Mouse (Mus musculus): ENCODE data around the gene Cd6. TPM values are rescaled to one million over a fixed set of nuclear protein-coding genes. Genes with fewer than 3 reads are reported as not detected.

Gene Cd6
- polyA plus RNA-seq, 1 experiment from 2014 or later = not detected

- ATAC-seq (ENCODE audit: insufficient number of reproducible peaks, low FRiP score, low TSS enrichment, low read depth) = no peak
- Histone ChIP-seq H3K27me3 (no peaks in the 10 kb centered on the region), H3K4me2 (no peak overlapping the region), H3K9ac (no peak overlapping the region), H3K36me3 (no peaks in the 10 kb centered on the region), H3K27ac (no peak overlapping the region), H3K4me1 (no peaks in the 10 kb centered on the region), H3K9me3 (no peaks in the 10 kb centered on the region), H3K4me3 (no peak overlapping the region)
- 70% methylated on average over 11 of the region's 11 CpGs for WGBS
Measured at GRCm38 (mm10) chr19:10809428-10810175, 20.3 kb downstream of the Cd6 start.

GRCm38 (mm10) chr19:10808524-10809233 is 21.2 kb downstream of the Cd6 start:
- 87% methylated on average over 12 of the region's 12 CpGs for WGBS
- no peak overlapping the region for H3K27ac ChIP-seq
- no peaks in the 10 kb centered on the region for H3K36me3 ChIP-seq
- H3K27me3 ChIP-seq = no peaks in the 10 kb centered on the region
- H3K9ac ChIP-seq = no peak overlapping the region
- H3K4me2 ChIP-seq = no peak overlapping the region
- no peaks in the 10 kb centered on the region for H3K9me3 ChIP-seq
- no peak for ATAC-seq (ENCODE audit: insufficient number of reproducible peaks, low FRiP score, low TSS enrichment, low read depth)
- H3K4me3 ChIP-seq = no peak overlapping the region
- no peaks in the 10 kb centered on the region for H3K4me1 ChIP-seq

DNA sequence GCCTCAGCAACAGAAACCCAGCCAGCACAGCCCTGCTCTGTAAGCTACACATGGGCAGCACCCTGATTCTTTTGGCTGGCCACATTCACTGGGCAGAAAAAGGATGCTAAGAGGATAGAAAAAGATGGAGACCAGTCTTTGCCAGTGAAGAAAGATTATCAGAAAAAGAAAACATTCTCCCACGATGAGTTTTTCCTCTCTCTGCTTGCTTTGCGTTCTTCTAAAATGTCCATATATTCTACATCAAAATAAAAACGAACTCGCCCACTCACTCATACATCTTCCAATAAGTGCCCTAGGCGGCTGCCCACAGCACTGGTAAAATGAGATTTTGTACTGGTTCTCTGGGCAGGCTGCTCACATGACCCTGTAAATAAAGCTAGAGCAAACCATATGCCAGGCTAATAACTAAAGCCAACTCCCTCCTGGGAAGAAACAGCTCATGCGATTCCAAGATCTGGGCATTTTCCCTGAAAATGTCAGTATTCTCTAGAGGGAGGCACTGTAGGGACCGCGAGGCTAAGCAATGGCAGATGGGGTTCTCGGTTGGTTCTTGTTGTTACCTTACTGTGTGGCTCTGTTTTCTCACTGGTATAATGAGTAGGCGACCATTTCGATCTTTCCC is 24.1 kb downstream of the Cd6 start:
- WGBS = 83% methylated on average over 11 of the region's 11 CpGs
- no peak overlapping the region for H3K4me3 ChIP-seq
- no peak for ATAC-seq (ENCODE audit: insufficient number of reproducible peaks, low FRiP score, low TSS enrichment, low read depth)
- no peaks in the 10 kb centered on the region for H3K36me3 ChIP-seq
- no peak overlapping the region for H3K4me2 ChIP-seq
- H3K4me1 ChIP-seq = no peaks in the 10 kb centered on the region
- H3K27me3 ChIP-seq = no peaks in the 10 kb centered on the region
- no peaks in the 10 kb centered on the region for H3K9me3 ChIP-seq
- no peak overlapping the region for H3K27ac ChIP-seq
- H3K9ac ChIP-seq = no peak overlapping the region

- H3K36me3 ChIP-seq = no peaks in the 10 kb centered on the region
- H3K4me1 ChIP-seq = no peaks in the 10 kb centered on the region
- no peak overlapping the region for H3K9ac ChIP-seq
- 73% methylated on average over 2 of the region's 2 CpGs for WGBS
- H3K27ac ChIP-seq = no peak overlapping the region
- no peak overlapping the region for H3K4me2 ChIP-seq
- no peaks in the 10 kb centered on the region for H3K27me3 ChIP-seq
- no peak for ATAC-seq (ENCODE audit: insufficient number of reproducible peaks, low FRiP score, low TSS enrichment, low read depth)
- no peaks in the 10 kb centered on the region for H3K9me3 ChIP-seq
- no peak overlapping the region for H3K4me3 ChIP-seq
Measured at GRCm38 (mm10) chr19:10804850-10805660, 24.8 kb downstream of the Cd6 start.

GRCm38 (mm10) chr19:10803751-10804150 is 26.1 kb downstream of the Cd6 start:
- Histone ChIP-seq H3K4me3 (no peak overlapping the region), H3K4me1 (no peaks in the 10 kb centered on the region), H3K9me3 (no peaks in the 10 kb centered on the region), H3K27me3 (no peaks in the 10 kb centered on the region), H3K9ac (no peak overlapping the region), H3K4me2 (no peak overlapping the region), H3K27ac (no peak overlapping the region), H3K36me3 (no peaks in the 10 kb centered on the region)
- 70% methylated on average over 5 of the region's 5 CpGs for WGBS
- no peak for ATAC-seq (ENCODE audit: insufficient number of reproducible peaks, low FRiP score, low TSS enrichment, low read depth)

DNA sequence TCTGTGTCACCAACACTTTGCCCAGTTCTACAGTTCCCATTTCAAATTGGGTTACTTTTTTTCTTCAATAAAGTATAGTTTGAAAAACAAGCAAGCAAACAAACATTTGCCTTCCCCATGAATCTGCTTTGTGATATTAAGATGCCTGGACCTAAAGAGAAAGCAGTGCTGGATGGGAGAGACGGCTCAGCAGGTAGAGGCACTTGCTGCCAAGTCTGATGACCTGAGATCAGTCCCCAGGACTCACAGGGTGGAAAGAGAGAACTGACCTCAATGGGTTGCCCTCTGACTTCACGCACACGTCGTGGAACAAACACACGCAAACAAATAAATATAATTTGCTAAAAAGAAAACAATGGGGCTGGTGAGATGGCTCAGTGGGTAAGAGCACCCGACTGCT is 28.0 kb downstream of the Cd6 start:
- Histone ChIP-seq H3K4me1 (no peaks in the 10 kb centered on the region), H3K9ac (no peak overlapping the region), H3K36me3 (no peaks in the 10 kb centered on the region), H3K4me2 (no peak overlapping the region), H3K9me3 (no peaks in the 10 kb centered on the region), H3K27ac (no peak overlapping the region), H3K27me3 (no peaks in the 10 kb centered on the region), H3K4me3 (no peak overlapping the region)
- ATAC-seq (ENCODE audit: insufficient number of reproducible peaks, low FRiP score, low TSS enrichment, low read depth) = no peak
- WGBS = 88% methylated on average over 6 of the region's 6 CpGs

- H3K9me3 ChIP-seq = no peaks in the 10 kb centered on the region
- H3K4me3 ChIP-seq = no peak overlapping the region
- no peak overlapping the region for H3K27ac ChIP-seq
- H3K4me2 ChIP-seq = no peak overlapping the region
- 68% methylated on average over 6 of the region's 6 CpGs for WGBS
- H3K36me3 ChIP-seq = no peaks in the 10 kb centered on the region
- no peaks in the 10 kb centered on the region for H3K4me1 ChIP-seq
- H3K27me3 ChIP-seq = no peaks in the 10 kb centered on the region
- no peak overlapping the region for H3K9ac ChIP-seq
- ATAC-seq (ENCODE audit: insufficient number of reproducible peaks, low FRiP score, low TSS enrichment, low read depth) = no peak
Measured at GRCm38 (mm10) chr19:10801070-10801469, 28.8 kb downstream of the Cd6 start.

- no peaks in the 10 kb centered on the region for H3K9me3 ChIP-seq
- no peak for ATAC-seq (ENCODE audit: insufficient number of reproducible peaks, low FRiP score, low TSS enrichment, low read depth)
- 92% methylated on average over 17 of the region's 17 CpGs for WGBS
Measured at GRCm38 (mm10) chr19:10799155-10799554, 30.7 kb downstream of the Cd6 start.

DNA sequence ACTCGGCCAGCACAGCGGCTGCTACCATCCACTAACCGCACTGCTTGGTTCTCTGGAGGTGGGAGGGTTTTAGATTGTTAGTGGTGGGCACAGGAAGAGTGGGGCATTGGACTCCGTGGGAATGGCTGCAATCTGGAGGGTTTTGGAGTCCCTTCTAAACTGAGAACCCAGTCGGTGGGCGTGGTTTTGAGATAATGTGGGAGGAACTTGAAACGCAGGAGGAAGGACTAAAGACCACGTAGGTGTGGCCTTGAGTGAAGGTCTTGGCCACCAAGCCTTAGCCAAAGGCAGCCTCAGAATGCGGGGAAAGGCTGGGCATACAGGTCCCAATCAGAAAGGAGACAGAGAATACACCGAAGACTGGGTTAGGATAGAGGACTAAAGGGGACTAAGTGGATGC is 31.3 kb downstream of the Cd6 start:
- Histone ChIP-seq H3K4me1 (no peaks in the 10 kb centered on the region), H3K36me3 (no peaks in the 10 kb centered on the region), H3K9ac (no peak overlapping the region), H3K27me3 (no peaks in the 10 kb centered on the region), H3K4me2 (no peak overlapping the region), H3K4me3 (no peak overlapping the region), H3K27ac (no peak overlapping the region), H3K9me3 (no peaks in the 10 kb centered on the region)
- no peak for ATAC-seq (ENCODE audit: insufficient number of reproducible peaks, low FRiP score, low TSS enrichment, low read depth)
- 69% methylated on average over 10 of the region's 10 CpGs for WGBS

More at GRCm38 (mm10) chr19:10799155-10799554, 30.7 kb downstream of the Cd6 start:
- H3K9ac ChIP-seq = no peak overlapping the region
- H3K4me3 ChIP-seq = no peak overlapping the region
- H3K4me2 ChIP-seq = no peak overlapping the region
- H3K27me3 ChIP-seq = no peaks in the 10 kb centered on the region
- no peaks in the 10 kb centered on the region for H3K36me3 ChIP-seq
- no peaks in the 10 kb centered on the region for H3K4me1 ChIP-seq
- H3K27ac ChIP-seq = no peak overlapping the region

DNA sequence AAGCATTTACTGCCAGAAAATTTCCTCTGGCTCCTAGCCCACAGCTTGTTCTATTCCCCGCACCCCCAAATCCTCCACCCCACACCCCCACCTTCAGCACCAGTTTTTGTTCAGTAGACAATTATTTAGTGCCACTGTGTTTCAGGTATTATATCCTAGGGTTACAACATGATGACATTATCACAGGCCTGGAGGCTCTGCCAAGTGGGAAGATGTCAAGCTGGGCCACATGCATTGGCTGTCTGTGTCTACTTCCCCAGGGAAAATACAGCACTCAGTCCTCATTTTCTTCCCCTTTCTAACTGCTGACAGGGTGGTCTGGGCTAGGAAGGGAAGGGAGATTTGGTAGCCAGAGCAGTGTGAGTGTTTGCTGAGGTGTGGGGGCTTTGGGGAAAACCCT is 34.9 kb downstream of the Cd6 start:
- no peak overlapping the region for H3K9ac ChIP-seq
- H3K4me2 ChIP-seq = no peak overlapping the region
- WGBS = 64% methylated on average over 1 of the region's 1 CpGs
- H3K4me1 ChIP-seq = no peaks in the 10 kb centered on the region
- ATAC-seq (ENCODE audit: insufficient number of reproducible peaks, low FRiP score, low TSS enrichment, low read depth) = no peak
- no peaks in the 10 kb centered on the region for H3K9me3 ChIP-seq
- no peaks in the 10 kb centered on the region for H3K36me3 ChIP-seq
- no peaks in the 10 kb centered on the region for H3K27me3 ChIP-seq
- H3K27ac ChIP-seq = no peak overlapping the region
- no peak overlapping the region for H3K4me3 ChIP-seq

DNA sequence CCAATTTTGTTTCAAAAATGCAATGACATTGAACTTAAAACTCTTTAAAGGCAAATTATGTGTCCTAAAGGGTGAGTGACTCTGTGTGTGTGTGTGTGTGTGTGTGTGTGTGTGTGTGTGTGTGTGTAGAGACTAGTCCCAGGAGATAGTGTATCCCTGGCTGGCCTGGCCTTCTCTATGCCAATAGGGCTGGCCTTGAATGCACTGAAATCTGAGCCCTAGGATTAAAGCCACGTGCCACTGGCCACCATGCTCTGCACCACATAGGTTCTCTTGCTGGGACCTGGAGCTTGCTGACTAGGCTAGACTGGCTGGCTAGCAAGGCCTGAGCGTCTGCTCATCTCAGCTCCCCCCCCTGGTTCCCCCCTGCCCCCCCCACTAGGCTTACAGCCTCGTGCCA is 36.8 kb downstream of the Cd6 start:
- H3K4me2 ChIP-seq = no peak overlapping the region
- no peaks in the 10 kb centered on the region for H3K9me3 ChIP-seq
- ATAC-seq (ENCODE audit: insufficient number of reproducible peaks, low FRiP score, low TSS enrichment, low read depth) = no peak
- no peaks in the 10 kb centered on the region for H3K4me1 ChIP-seq
- no peak overlapping the region for H3K9ac ChIP-seq
- H3K27ac ChIP-seq = no peak overlapping the region
- H3K4me3 ChIP-seq = no peak overlapping the region
- no peaks in the 10 kb centered on the region for H3K27me3 ChIP-seq
- no peaks in the 10 kb centered on the region for H3K36me3 ChIP-seq
- WGBS = 32% methylated on average over 3 of the region's 3 CpGs

All from limb, embryonic 15.5 days (tissue).